Mouse (Mus musculus): ENCODE measurements at regions not wholly inside any gene's neighbourhood (a gene's known extent, or its start where the extent isn't known, plus 50 kb on each side); places are given as distances from the start of the nearest gene placed in this dataset.
"Not testable (repeated sequence)": the region's sequence is repeated elsewhere in the genome, so short reads cannot be mapped to it uniquely, and the experiment has no call there.

GRCm38 (mm10) chr4:8462414-8462813, 223.6 kb upstream of the Car8 start:
- not testable (repeated sequence) for DNase-seq (ENCODE audit: low spot score in 2 of 2)

GRCm38 (mm10) chr4:8454346-8454745, 215.5 kb upstream of the Car8 start:
- DNase-seq (ENCODE audit: low spot score in 2 of 2), result no peak

- peak in 1 of 2 experiments; percentile 31 for DNase-seq (ENCODE audit: low spot score in 2 of 2)
These were observed 193.6 kb upstream of the Car8 start for GRCm38 (mm10) chr4:8432393-8432792.

- no peak for DNase-seq (ENCODE audit: low spot score in 2 of 2)
These were observed 192.1 kb upstream of the Car8 start for GRCm38 (mm10) chr4:8431032-8431332.

GRCm38 (mm10) chr4:8430269-8431031, 191.6 kb upstream of the Car8 start:
- no peak for DNase-seq (ENCODE audit: low spot score in 2 of 2)

GRCm38 (mm10) chr4:8429771-8430170, 190.9 kb upstream of the Car8 start:
- no peak for DNase-seq (ENCODE audit: low spot score in 2 of 2)

GRCm38 (mm10) chr4:8428629-8429523, 190.0 kb upstream of the Car8 start:
- DNase-seq (ENCODE audit: low spot score in 2 of 2), result no peak

GRCm38 (mm10) chr4:8427812-8428211, 189.0 kb upstream of the Car8 start:
- no peak for DNase-seq (ENCODE audit: low spot score in 2 of 2)

GRCm38 (mm10) chr4:8423392-8424045, 184.7 kb upstream of the Car8 start:
- no peak for DNase-seq (ENCODE audit: low spot score in 2 of 2)

- no peak for DNase-seq (ENCODE audit: low spot score in 2 of 2)
These were observed 182.4 kb upstream of the Car8 start for GRCm38 (mm10) chr4:8421285-8421684.

GRCm38 (mm10) chr4:8418374-8419031, 179.7 kb upstream of the Car8 start:
- no peak for DNase-seq (ENCODE audit: low spot score in 2 of 2)

GRCm38 (mm10) chr4:8417821-8418220, 179.0 kb upstream of the Car8 start:
- no peak for DNase-seq (ENCODE audit: low spot score in 2 of 2)

GRCm38 (mm10) chr4:8413307-8413706, 174.5 kb upstream of the Car8 start:
- DNase-seq (ENCODE audit: low spot score in 2 of 2), result no peak

- DNase-seq (ENCODE audit: low spot score in 2 of 2), result no peak
These were observed 161.2 kb upstream of the Car8 start for GRCm38 (mm10) chr4:8400069-8400468.

- no peak for DNase-seq (ENCODE audit: low spot score in 2 of 2)
These were observed 160.6 kb upstream of the Car8 start for GRCm38 (mm10) chr4:8399430-8399829.

- no peak for DNase-seq (ENCODE audit: low spot score in 2 of 2)
These were observed 160.1 kb upstream of the Car8 start for GRCm38 (mm10) chr4:8398969-8399368.

GRCm38 (mm10) chr4:8383162-8383561, 144.3 kb upstream of the Car8 start:
- DNase-seq (ENCODE audit: low spot score in 2 of 2), result no peak

- DNase-seq (ENCODE audit: low spot score in 2 of 2), result no peak
These were observed 143.2 kb upstream of the Car8 start for GRCm38 (mm10) chr4:8382125-8382417.

GRCm38 (mm10) chr4:8381408-8382124, 142.7 kb upstream of the Car8 start:
- no peak for DNase-seq (ENCODE audit: low spot score in 2 of 2)

GRCm38 (mm10) chr4:8380711-8381338, 142.0 kb upstream of the Car8 start:
- peak; percentile 46 to 87 for DNase-seq (ENCODE audit: low spot score in 2 of 2)

Data from layer of hippocampus, postnatal 14 days (tissue).